Mouse (Mus musculus): ENCODE data around the gene Twf2. TPM values are rescaled to one million over a fixed set of nuclear protein-coding genes. Genes with fewer than 3 reads are reported as not detected.

Gene Twf2
- total and polyA plus RNA-seq, 3 experiments, result 182 to 251 (median 219) TPM

- Histone ChIP-seq H3K4me3 (no peak overlapping the region), H3K9ac (ENCODE audit: low read depth, low read length) (no peak overlapping the region), H3K27ac (no peak overlapping the region), H3K4me1 (ENCODE audit: control insufficient read depth, insufficient read depth, low read length) (peaks cover 10% of the 10 kb centered on the region), H3K27me3 (ENCODE audit: control insufficient read depth, insufficient read depth, low read length) (no peaks in the 10 kb centered on the region), H3K79me2 (replicated peaks; ENCODE audit: control insufficient read depth, insufficient read depth, low read length) (peaks cover 10% of the 10 kb centered on the region), H3K36me3 (ENCODE audit: control insufficient read depth, insufficient read depth, low read length) (peaks cover 62% of the 10 kb centered on the region)
- intact Hi-C loops (cut with DNase I), result loop anchor here (10.0 kb wide), 1 partner anchor 255 kb away; the partner anchor contains the start of gene Acy1
- 87% methylated on average over 3 of the region's 3 CpGs for WGBS
- TF ChIP-seq POLR2A (IDR thresholded peaks at IDR 0.05; ENCODE audit: insufficient read depth, low read depth, low read length) (no peak), EP300 (IDR thresholded peaks at IDR 0.05; ENCODE audit: insufficient read depth, low read depth, low read length) (no peak), CTCF (IDR thresholded peaks at IDR 0.05) (no peak)
- DNase-seq, result no peak
Measured at GRCm38 (mm10) chr9:106179964-106180363, 22.9 kb upstream of the Twf2 start.

GRCm38 (mm10) chr9:106182146-106182545 lies 20.8 kb upstream of the Twf2 start:
- Histone ChIP-seq H3K4me1 (ENCODE audit: control insufficient read depth, insufficient read depth, low read length) (peaks cover 3% of the 10 kb centered on the region), H3K9ac (ENCODE audit: low read depth, low read length) (no peak overlapping the region), H3K27me3 (ENCODE audit: control insufficient read depth, insufficient read depth, low read length) (no peaks in the 10 kb centered on the region), H3K4me3 (no peak overlapping the region), H3K27ac (no peak overlapping the region), H3K36me3 (ENCODE audit: control insufficient read depth, insufficient read depth, low read length) (peaks cover 49% of the 10 kb centered on the region), H3K79me2 (replicated peaks; ENCODE audit: control insufficient read depth, insufficient read depth, low read length) (peaks cover 8% of the 10 kb centered on the region)
- 65% methylated on average over 4 of the region's 4 CpGs for WGBS
- TF ChIP-seq CTCF (IDR thresholded peaks at IDR 0.05), result no peak
- TF ChIP-seq POLR2A (IDR thresholded peaks at IDR 0.05; ENCODE audit: insufficient read depth, low read depth, low read length), result no peak
- intact Hi-C loops (cut with DNase I), result no loop called here
- no peak for DNase-seq

GRCm38 (mm10) chr9:106183996-106184395 lies 18.9 kb upstream of the Twf2 start:
- Histone ChIP-seq H3K27ac (no peak overlapping the region), H3K9ac (ENCODE audit: low read depth, low read length) (no peak overlapping the region), H3K79me2 (replicated peaks; ENCODE audit: control insufficient read depth, insufficient read depth, low read length) (peaks cover 6% of the 10 kb centered on the region), H3K4me3 (no peak overlapping the region), H3K27me3 (ENCODE audit: control insufficient read depth, insufficient read depth, low read length) (no peaks in the 10 kb centered on the region), H3K36me3 (ENCODE audit: control insufficient read depth, insufficient read depth, low read length) (peaks cover 43% of the 10 kb centered on the region), H3K4me1 (ENCODE audit: control insufficient read depth, insufficient read depth, low read length) (peaks cover 1% of the 10 kb centered on the region; the same call in 1 of the 2 replicates)
- no peak for DNase-seq
- TF ChIP-seq EP300 (IDR thresholded peaks at IDR 0.05; ENCODE audit: insufficient read depth, low read depth, low read length) (no peak), CTCF (IDR thresholded peaks at IDR 0.05) (no peak), POLR2A (IDR thresholded peaks at IDR 0.05; ENCODE audit: insufficient read depth, low read depth, low read length) (no peak)
- intact Hi-C loops (cut with DNase I), result no loop called here
- WGBS, result 83% methylated on average over 5 of the region's 5 CpGs

GRCm38 (mm10) chr9:106191355-106191754 lies 11.6 kb upstream of the Twf2 start:
- intact Hi-C loops (cut with DNase I), result no loop called here
- no peak overlapping the region for H3K9ac ChIP-seq (ENCODE audit: low read depth, low read length)
- DNase-seq, result no peak
- H3K27me3 ChIP-seq (ENCODE audit: control insufficient read depth, insufficient read depth, low read length), result no peaks in the 10 kb centered on the region
- TF ChIP-seq POLR2A (IDR thresholded peaks at IDR 0.05; ENCODE audit: insufficient read depth, low read depth, low read length), result no peak
- H3K4me1 ChIP-seq (ENCODE audit: control insufficient read depth, insufficient read depth, low read length), result no peaks in the 10 kb centered on the region; the same call in 1 of the 2 replicates
- WGBS, result 87% methylated on average over 1 of the region's 1 CpGs
- H3K4me3 ChIP-seq, result no peak overlapping the region
- H3K36me3 ChIP-seq (ENCODE audit: control insufficient read depth, insufficient read depth, low read length), result peaks cover 5% of the 10 kb centered on the region
- H3K79me2 ChIP-seq (replicated peaks; ENCODE audit: control insufficient read depth, insufficient read depth, low read length), result no peaks in the 10 kb centered on the region
- no peak overlapping the region for H3K27ac ChIP-seq

GRCm38 (mm10) chr9:106192024-106192423 lies 10.9 kb upstream of the Twf2 start:
- peaks cover 4% of the 10 kb centered on the region for H3K36me3 ChIP-seq (ENCODE audit: control insufficient read depth, insufficient read depth, low read length)
- no peak overlapping the region for H3K9ac ChIP-seq (ENCODE audit: low read depth, low read length)
- intact Hi-C loops (cut with DNase I), result no loop called here
- 89% methylated on average over 8 of the region's 8 CpGs for WGBS
- no peaks in the 10 kb centered on the region; the same call in 1 of the 2 replicates for H3K4me1 ChIP-seq (ENCODE audit: control insufficient read depth, insufficient read depth, low read length)
- H3K4me3 ChIP-seq, result no peak overlapping the region
- no peak overlapping the region for H3K27ac ChIP-seq
- H3K79me2 ChIP-seq (replicated peaks; ENCODE audit: control insufficient read depth, insufficient read depth, low read length), result no peaks in the 10 kb centered on the region
- DNase-seq, result no peak
- no peak for TF ChIP-seq CTCF (IDR thresholded peaks at IDR 0.05)
- TF ChIP-seq EP300 (IDR thresholded peaks at IDR 0.05; ENCODE audit: insufficient read depth, low read depth, low read length), result no peak; the same call in 1 of the 2 replicates
- no peak for TF ChIP-seq POLR2A (IDR thresholded peaks at IDR 0.05; ENCODE audit: insufficient read depth, low read depth, low read length)
- no peaks in the 10 kb centered on the region for H3K27me3 ChIP-seq (ENCODE audit: control insufficient read depth, insufficient read depth, low read length)

GRCm38 (mm10) chr9:106192998-106193397 lies 9.9 kb upstream of the Twf2 start:
- no peak for DNase-seq
- no peaks in the 10 kb centered on the region for H3K36me3 ChIP-seq (ENCODE audit: control insufficient read depth, insufficient read depth, low read length)
- WGBS, result 84% methylated on average over 1 of the region's 1 CpGs
- H3K27me3 ChIP-seq (ENCODE audit: control insufficient read depth, insufficient read depth, low read length), result no peaks in the 10 kb centered on the region
- H3K27ac ChIP-seq, result no peak overlapping the region
- no peak overlapping the region for H3K4me3 ChIP-seq
- TF ChIP-seq EP300 (IDR thresholded peaks at IDR 0.05; ENCODE audit: insufficient read depth, low read depth, low read length) (no peak), CTCF (IDR thresholded peaks at IDR 0.05) (no peak), POLR2A (IDR thresholded peaks at IDR 0.05; ENCODE audit: insufficient read depth, low read depth, low read length) (no peak)
- no peaks in the 10 kb centered on the region; the same call in 1 of the 2 replicates for H3K4me1 ChIP-seq (ENCODE audit: control insufficient read depth, insufficient read depth, low read length)
- no peak overlapping the region for H3K9ac ChIP-seq (ENCODE audit: low read depth, low read length)
- no peaks in the 10 kb centered on the region for H3K79me2 ChIP-seq (replicated peaks; ENCODE audit: control insufficient read depth, insufficient read depth, low read length)
- intact Hi-C loops (cut with DNase I), result no loop called here
